Mouse (Mus musculus): Measurements from ENCODE around the gene Cdh7.

DNA sequence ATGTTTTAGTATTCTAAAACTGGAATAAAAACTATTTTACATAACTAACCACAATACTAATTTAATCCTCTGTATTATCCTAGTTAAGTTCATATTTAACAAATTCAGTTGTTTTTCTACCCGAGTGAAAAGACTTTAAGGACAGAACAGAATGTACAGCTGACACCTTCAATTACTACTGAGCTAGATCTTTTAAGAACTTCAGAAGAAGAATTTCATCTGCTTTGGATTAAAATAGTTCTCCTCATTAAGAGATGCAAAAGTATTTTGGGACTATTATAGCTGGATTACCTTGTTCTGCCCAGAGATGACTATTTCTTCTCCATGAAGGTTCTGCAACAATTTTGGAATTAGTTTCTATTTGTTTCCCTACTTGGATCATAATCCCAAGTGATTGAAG lies 135.8 kb downstream of the Cdh7 start:
- no peak for TF ChIP-seq POLR2A (IDR thresholded peaks at IDR 0.05; ENCODE audit: low read depth, low read length)
- no peak for TF ChIP-seq CTCF (IDR thresholded peaks at IDR 0.05; ENCODE audit: extremely low read depth, insufficient read depth, insufficient read length, insufficient replicate concordance)
